Mouse (Mus musculus): ENCODE data around the gene R3hdm2.

The R3hdm2 gene

GRCm38 (mm10) chr10:127492118-127492517, 112.0 kb downstream of the R3hdm2 start:
- DNase-seq (ENCODE audit: low spot score in 2 of 2), result no peak

- DNase-seq (ENCODE audit: low spot score in 2 of 2), result no peak
These were observed 116.0 kb downstream of the R3hdm2 start for GRCm38 (mm10) chr10:127496156-127496555.

- no peak for DNase-seq (ENCODE audit: low spot score in 2 of 2)
These were observed 119.4 kb downstream of the R3hdm2 start for GRCm38 (mm10) chr10:127499516-127499915.

- no peak for DNase-seq (ENCODE audit: low spot score in 2 of 2)
These were observed 119.9 kb downstream of the R3hdm2 start for GRCm38 (mm10) chr10:127500042-127500441.

- no peak for DNase-seq (ENCODE audit: low spot score in 2 of 2)
These were observed 121.1 kb downstream of the R3hdm2 start, which contains the start of gene Stac3 for GRCm38 (mm10) chr10:127500894-127501893. Stac3 (plus strand) TSS chr10:127501686.

- DNase-seq (ENCODE audit: low spot score in 2 of 2), result peak; percentile 68 to 82
These were observed 128.1 kb downstream of the R3hdm2 start for GRCm38 (mm10) chr10:127508239-127508638.

- peak; percentile 87 to 88 for DNase-seq (ENCODE audit: low spot score in 2 of 2)
These were observed 129.1 kb downstream of the R3hdm2 start for GRCm38 (mm10) chr10:127509051-127509836.

GRCm38 (mm10) chr10:127509837-127510701, 129.9 kb downstream of the R3hdm2 start:
- no peak for DNase-seq (ENCODE audit: low spot score in 2 of 2)

GRCm38 (mm10) chr10:127510895-127511617, 130.9 kb downstream of the R3hdm2 start:
- DNase-seq (ENCODE audit: low spot score in 2 of 2), result no peak

GRCm38 (mm10) chr10:127511634-127512306, 131.6 kb downstream of the R3hdm2 start:
- peak; percentile 92 to 93 for DNase-seq (ENCODE audit: low spot score in 2 of 2)

GRCm38 (mm10) chr10:127512307-127512666, 132.2 kb downstream of the R3hdm2 start:
- DNase-seq (ENCODE audit: low spot score in 2 of 2), result no peak

GRCm38 (mm10) chr10:127512813-127513212, 132.7 kb downstream of the R3hdm2 start:
- DNase-seq (ENCODE audit: low spot score in 2 of 2), result peak; percentile 97 to 98

- DNase-seq (ENCODE audit: low spot score in 2 of 2), result no peak
These were observed 133.5 kb downstream of the R3hdm2 start for GRCm38 (mm10) chr10:127513501-127514091.

- DNase-seq (ENCODE audit: low spot score in 2 of 2), result no peak
These were observed 134.1 kb downstream of the R3hdm2 start for GRCm38 (mm10) chr10:127514111-127514698.

- no peak for DNase-seq (ENCODE audit: low spot score in 2 of 2)
These were observed 134.6 kb downstream of the R3hdm2 start, which contains the start of gene Ndufa4l2 for GRCm38 (mm10) chr10:127514764-127515163. Ndufa4l2 (plus strand) TSS chr10:127514967.

- no peak for DNase-seq (ENCODE audit: low spot score in 2 of 2)
These were observed 135.3 kb downstream of the R3hdm2 start for GRCm38 (mm10) chr10:127515271-127515982.

- DNase-seq (ENCODE audit: low spot score in 2 of 2), result no peak
These were observed 135.9 kb downstream of the R3hdm2 start for GRCm38 (mm10) chr10:127515983-127516459.

- DNase-seq (ENCODE audit: low spot score in 2 of 2), result no peak
These were observed 136.6 kb downstream of the R3hdm2 start for GRCm38 (mm10) chr10:127516576-127517260.

Measured in right cerebral cortex, adult 2 months (tissue).